Mouse (Mus musculus): ENCODE results near the gene Mknk2.

The Mknk2 gene

GRCm38 (mm10) chr10:80692249-80693165 lies 14.6 kb upstream of the Mknk2 start:
- DNase-seq (ENCODE audit: low spot score): no peak

GRCm38 (mm10) chr10:80687850-80688249 lies 9.9 kb upstream of the Mknk2 start:
- DNase-seq (ENCODE audit: low spot score): no peak

GRCm38 (mm10) chr10:80686617-80687016 lies 8.7 kb upstream of the Mknk2 start:
- DNase-seq (ENCODE audit: low spot score): no peak

GRCm38 (mm10) chr10:80684984-80685383 lies 7.1 kb upstream of the Mknk2 start:
- no peak for DNase-seq (ENCODE audit: low spot score)

GRCm38 (mm10) chr10:80684214-80684613 lies 6.3 kb upstream of the Mknk2 start:
- no peak for DNase-seq (ENCODE audit: low spot score)

GRCm38 (mm10) chr10:80683647-80684046 lies 5.7 kb upstream of the Mknk2 start:
- no peak for DNase-seq (ENCODE audit: low spot score)

- DNase-seq (ENCODE audit: low spot score): no peak
Measured at GRCm38 (mm10) chr10:80682003-80682402, 4.1 kb upstream of the Mknk2 start.

GRCm38 (mm10) chr10:80680260-80680696 lies 2.4 kb upstream of the Mknk2 start:
- DNase-seq (ENCODE audit: low spot score): no peak

GRCm38 (mm10) chr10:80679556-80680259 lies 1.8 kb upstream of the Mknk2 start:
- no peak for DNase-seq (ENCODE audit: low spot score)

GRCm38 (mm10) chr10:80678601-80679377 lies 877 bp upstream of the Mknk2 start:
- DNase-seq (ENCODE audit: low spot score): no peak

GRCm38 (mm10) chr10:80677128-80677875 lies 610 bp downstream of the Mknk2 start:
- DNase-seq (ENCODE audit: low spot score): no peak

- peak; percentile 96 for DNase-seq (ENCODE audit: low spot score)
Measured at GRCm38 (mm10) chr10:80676198-80676928, 1.5 kb downstream of the Mknk2 start.

- no peak for DNase-seq (ENCODE audit: low spot score)
Measured at GRCm38 (mm10) chr10:80675405-80676197, 2.3 kb downstream of the Mknk2 start.

GRCm38 (mm10) chr10:80674851-80675404 lies 3.0 kb downstream of the Mknk2 start:
- no peak for DNase-seq (ENCODE audit: low spot score)

GRCm38 (mm10) chr10:80674161-80674711 lies 3.7 kb downstream of the Mknk2 start:
- DNase-seq (ENCODE audit: low spot score): no peak

- no peak for DNase-seq (ENCODE audit: low spot score)
Measured at GRCm38 (mm10) chr10:80673690-80674089, 4.2 kb downstream of the Mknk2 start.

GRCm38 (mm10) chr10:80671936-80672690 lies 5.8 kb downstream of the Mknk2 start:
- DNase-seq (ENCODE audit: low spot score): no peak

GRCm38 (mm10) chr10:80671251-80671650 lies 6.7 kb downstream of the Mknk2 start:
- no peak for DNase-seq (ENCODE audit: low spot score)

- DNase-seq (ENCODE audit: low spot score): no peak
Measured at GRCm38 (mm10) chr10:80670531-80670930, 7.4 kb downstream of the Mknk2 start.

Measured in ovary, postnatal 10 days (tissue).